17 mouse cellular contexts compared by ENCODE assay signal in genomic region chr13:117204685-117205084, GRCm38 (mm10).
"Had no signal": no experiment of that assay in that cellular context is flagged by ENCODE, and none has a peak within 500 bp of the region (broad histone marks: within the 10 kb centered on the region; RNA-seq: fewer than 3 reads in every experiment).

No protein-coding gene starts in this region.

- DNase-seq: gastrocnemius, adult 2 months; gastrocnemius, postnatal 10 days; gastrocnemius, postnatal 25 days; heart, adult 2 months; heart, postnatal 10 days; heart, postnatal 4 days; kidney, adult 11 months; kidney, adult 2 months; kidney, adult 9 months; kidney, postnatal 14 days; kidney, postnatal 36 days; layer of hippocampus, adult 9-11 months; layer of hippocampus, postnatal 36 days; left cerebral cortex, postnatal 4 days had no signal

- ATAC-seq: hindbrain, embryonic 16.5 days; intestine, embryonic 16.5 days; liver, embryonic 12.5 days had no signal
